Mouse (Mus musculus) CH12.LX (cell line): ENCODE data around the gene Synj2. TPM values are rescaled to one million over a fixed set of nuclear protein-coding genes. Genes with fewer than 3 reads are reported as not detected.

Experiments
- DNase-seq: peaks from one replicate; pipeline ENCODE4 v3.0.0-alpha.2; 2013; ENCODE audit errors: extremely low read depth
- H3K27ac ChIP-seq: 2 replicates; pipeline ENCODE4 v1.5.1; 2012; ENCODE audit warnings: low read depth, mild to moderate bottlenecking, control low read depth, moderate library complexity; ENCODE audit not compliant: insufficient read depth
- H3K27me3 ChIP-seq: replicated peaks from 2 replicates; pipeline ENCODE3; 2012; ENCODE audit warnings: inconsistent platforms
- H3K36me3 ChIP-seq, 2 experiments: replicated peaks in 1 of 2; 2 replicates each; pipeline versions ENCODE3 to v1.6.1; 2012; ENCODE audit warnings: inconsistent platforms in 1 of 2, low read length in 1 of 2, mild to moderate bottlenecking in 1 of 2, mixed read lengths in 1 of 2, moderate library complexity in 1 of 2; ENCODE audit not compliant: control insufficient read depth in 1 of 2, insufficient read depth in 1 of 2
- H3K4me1 ChIP-seq, 2 experiments: 2 replicates each; pipeline ENCODE4 v1.6.1; 2012; ENCODE audit warnings: inconsistent platforms in 1 of 2, moderate library complexity in 1 of 2; ENCODE audit not compliant: insufficient read depth in 2 of 2, control insufficient read depth in 1 of 2
- H3K4me2 ChIP-seq: 2 replicates; pipeline ENCODE4 v1.6.1; 2012; ENCODE audit warnings: low read depth, mild to moderate bottlenecking, control low read depth; ENCODE audit not compliant: poor library complexity, insufficient read depth, severe bottlenecking
- H3K4me3 ChIP-seq, 3 experiments: fragments of 150-350 bp in 1 of 3; sonication (generic) in 1 of 3; replicated peaks in 1 of 3; 2 replicates each; pipeline versions ENCODE3 to v1.5.1; 2011 to 2012; ENCODE audit warnings: low read depth in 2 of 3, low read length in 2 of 3, mild to moderate bottlenecking in 2 of 3, moderate library complexity in 2 of 3, control low read depth in 1 of 3, improper control_type of control experiment in 1 of 3, inconsistent platforms in 1 of 3, mixed read lengths in 1 of 3; ENCODE audit not compliant: poor library complexity in 1 of 3
- H3K79me2 ChIP-seq: replicated peaks from 2 replicates; pipeline ENCODE4 v1.6.1; 2012; ENCODE audit warnings: mild to moderate bottlenecking, moderate library complexity; ENCODE audit not compliant: control insufficient read depth, poor library complexity, insufficient read depth, severe bottlenecking; ENCODE audit errors: extremely low read depth
- H3K9ac ChIP-seq: 2 replicates; pipeline ENCODE4 v1.6.1; 2012; ENCODE audit warnings: low read depth, mild to moderate bottlenecking, control low read depth, moderate library complexity; ENCODE audit not compliant: insufficient read depth
- H3K9me3 ChIP-seq: replicated peaks from 2 replicates; pipeline ENCODE3; 2012; ENCODE audit warnings: low read length, inconsistent platforms, mixed read lengths
- BHLHE40 ChIP-seq: IDR thresholded peaks from 2 replicates; pipeline ENCODE4 v1.6.1; 2011; ENCODE audit warnings: mild to moderate bottlenecking, low read depth, low read length, improper control_type of control experiment
- CHD2 ChIP-seq: IDR thresholded peaks from 2 replicates; pipeline ENCODE4 v1.6.1; 2011; ENCODE audit warnings: low read length, improper control_type of control experiment
- E2F4 ChIP-seq: IDR thresholded peaks from 2 replicates; pipeline ENCODE4 v1.6.1; 2011; ENCODE audit warnings: low read depth, low read length, improper control_type of control experiment; ENCODE audit not compliant: insufficient replicate concordance
- ELF1 ChIP-seq: IDR thresholded peaks from 2 replicates; pipeline ENCODE4 v1.6.1; 2014; ENCODE audit warnings: low read depth, mild to moderate bottlenecking, inconsistent platforms, low read length, improper control_type of control experiment
- EP300 ChIP-seq: IDR thresholded peaks from 2 replicates; pipeline ENCODE4 v1.6.1; 2011; ENCODE audit warnings: low read length, improper control_type of control experiment
- ETS1 ChIP-seq: conservative IDR thresholded peaks from 2 replicates; pipeline ENCODE4 v1.6.1; 2012; ENCODE audit warnings: low read depth, mild to moderate bottlenecking, inconsistent platforms, low read length, improper control_type of control experiment, moderate library complexity
- GABPA ChIP-seq: IDR thresholded peaks from 2 replicates; pipeline ENCODE4 v1.6.1; 2012; ENCODE audit warnings: low read depth, low read length, improper control_type of control experiment, inconsistent platforms; ENCODE audit not compliant: insufficient replicate concordance
- IRF4 ChIP-seq: IDR thresholded peaks from 2 replicates; pipeline ENCODE4 v1.6.1; 2014; ENCODE audit warnings: low read depth, mild to moderate bottlenecking, inconsistent platforms, low read length, improper control_type of control experiment
- JUN ChIP-seq: IDR thresholded peaks from 2 replicates; pipeline ENCODE4 v1.6.1; 2011; ENCODE audit warnings: low read depth, mild to moderate bottlenecking, low read length, improper control_type of control experiment, moderate library complexity; ENCODE audit not compliant: insufficient read depth
- JUND ChIP-seq: conservative IDR thresholded peaks from 2 replicates; pipeline ENCODE4 v1.6.1; 2011; ENCODE audit warnings: low read depth, low read length, improper control_type of control experiment
- KAT2A ChIP-seq: IDR thresholded peaks from 2 replicates; pipeline ENCODE4 v1.6.1; 2012; ENCODE audit warnings: low read length, improper control_type of control experiment, inconsistent platforms; ENCODE audit not compliant: insufficient replicate concordance
- MAFK ChIP-seq: IDR thresholded peaks from 2 replicates; pipeline ENCODE4 v1.6.1; 2011; ENCODE audit warnings: low read length, improper control_type of control experiment; ENCODE audit not compliant: insufficient replicate concordance
- MAX ChIP-seq: IDR thresholded peaks from 2 replicates; pipeline ENCODE4 v1.6.1; 2011; ENCODE audit warnings: low read length, improper control_type of control experiment
- MAZ ChIP-seq: IDR thresholded peaks from 2 replicates; pipeline ENCODE4 v1.6.1; 2012; ENCODE audit warnings: low read depth, mild to moderate bottlenecking, inconsistent platforms, low read length, improper control_type of control experiment, moderate library complexity
- MEF2A ChIP-seq: IDR thresholded peaks from 2 replicates; pipeline ENCODE4 v1.6.1; 2014; ENCODE audit warnings: low read depth, mild to moderate bottlenecking, inconsistent platforms, low read length, improper control_type of control experiment, borderline replicate concordance
- MXI1 ChIP-seq: IDR thresholded peaks from 2 replicates; pipeline ENCODE4 v1.6.1; 2011; ENCODE audit warnings: mild to moderate bottlenecking, low read depth, low read length, improper control_type of control experiment
- MYC ChIP-seq: IDR thresholded peaks from 2 replicates; pipeline ENCODE4 v1.6.1; 2011; ENCODE audit warnings: low read depth, mild to moderate bottlenecking, improper control_type of control experiment, low read length
- PAX5 ChIP-seq: IDR thresholded peaks from 2 replicates; pipeline ENCODE4 v1.6.1; 2012; ENCODE audit warnings: low read length, inconsistent platforms, mixed read lengths
- POLR2A ChIP-seq: IDR thresholded peaks from 2 replicates; pipeline ENCODE4 v1.6.1; 2011; ENCODE audit warnings: low read depth, mild to moderate bottlenecking, improper control_type of control experiment, low read length
- RCOR1 ChIP-seq: conservative IDR thresholded peaks from 2 replicates; pipeline ENCODE4 v1.6.1; 2012; ENCODE audit warnings: low read depth, mild to moderate bottlenecking, inconsistent platforms, low read length, improper control_type of control experiment
- SIN3A ChIP-seq: IDR thresholded peaks from 2 replicates; pipeline ENCODE4 v1.6.1; 2012; ENCODE audit warnings: low read length, improper control_type of control experiment, inconsistent platforms
- SMC3 ChIP-seq: IDR thresholded peaks from 2 replicates; pipeline ENCODE4 v1.6.1; 2011; ENCODE audit warnings: low read depth, low read length, improper control_type of control experiment
- TCF12 ChIP-seq: IDR thresholded peaks from 2 replicates; pipeline ENCODE4 v1.6.1; 2014; ENCODE audit warnings: low read depth, mild to moderate bottlenecking, inconsistent platforms, low read length, improper control_type of control experiment
- UBTF ChIP-seq: IDR thresholded peaks from 2 replicates; pipeline ENCODE4 v1.6.1; 2012; ENCODE audit warnings: low read depth, mild to moderate bottlenecking, inconsistent platforms, low read length, improper control_type of control experiment, moderate library complexity
- USF1 ChIP-seq: IDR thresholded peaks from 2 replicates; pipeline ENCODE4 v1.6.1; 2014; ENCODE audit warnings: low read depth, mild to moderate bottlenecking, inconsistent platforms, low read length, improper control_type of control experiment
- USF2 ChIP-seq: conservative IDR thresholded peaks from 2 replicates; pipeline ENCODE4 v1.6.1; 2011; ENCODE audit warnings: low read depth, low read length, improper control_type of control experiment
- ZKSCAN1 ChIP-seq: IDR thresholded peaks from 2 replicates; pipeline ENCODE4 v1.6.1; 2012; ENCODE audit warnings: low read depth, inconsistent platforms, low read length, improper control_type of control experiment, borderline replicate concordance
- ZNF384 ChIP-seq: IDR thresholded peaks from 2 replicates; pipeline ENCODE4 v1.6.1; 2012; ENCODE audit warnings: low read depth, low read length, improper control_type of control experiment, inconsistent platforms
- dilution Hi-C: fragments of 300-500 bp; cut with MboI; formaldehyde crosslinking; loops from 2 replicates; pipeline ENCODE4 v1.14.3; 2020; ENCODE audit warnings: low sequenced_read_pairs; ENCODE audit not compliant: extremely low pct_unique_long_range_greater_than_20kb, extremely low pct_ligation_motif_present
- in situ Hi-C: fragments of 300-500 bp; cut with MboI; formaldehyde crosslinking; loops from 3 replicates; pipeline ENCODE4 v1.14.3; 2019; ENCODE audit warnings: low sequenced_read_pairs, low pct_ligation_motif_present, low pct_unique_long_range_greater_than_20kb, mixed read lengths
- polyA plus RNA-seq: library from polyadenylated mRNA; unstranded; fragments of >175 nt; gene quantifications from 2 replicates; pipeline ENCODE4 v1.2.1, GENCODE M21; 2012; ENCODE audit warnings: low read depth; ENCODE audit not compliant: insufficient read length
- total RNA-seq, 2 experiments: library from RNA; depleted of rRNA; stranded (reverse); fragments of 300-350 nt in 1 of 2; fragments of >200 nt in 1 of 2; gene quantifications; 2 replicates each; pipeline ENCODE4 v1.2.3; 2012 to 2014

Synj2 gene
- total and polyA plus RNA-seq, 3 experiments = 5.3 to 10.9 (median 6.8) TPM

GRCm38 (mm10) chr17:6009606-6010005 lies 68.5 kb downstream of the Synj2 start:
- Histone ChIP-seq H3K27me3 (no peaks in the 10 kb centered on the region), H3K79me2 (no peaks in the 10 kb centered on the region), H3K27ac (no peak overlapping the region), H3K4me1 (peaks cover 46 to 73% of the 10 kb centered on the region in 2 experiments), H3K4me3 (no peak overlapping the region), H3K9ac (no peak overlapping the region), H3K4me2 (no peak overlapping the region), H3K9me3 (no peaks in the 10 kb centered on the region), H3K36me3 (peaks cover 0 to 39% of the 10 kb centered on the region in 2 experiments)
- TF ChIP-seq CHD2 (no peak), MAZ (no peak), EP300 (no peak), E2F4 (no peak), GABPA (no peak), PAX5 (no peak), TCF12 (no peak), SMC3 (no peak)
- dilution Hi-C loops (no loop called here), in situ Hi-C loops (loop anchor here (5.0 to 25.0 kb wide), 4 partner anchors 32 to 572 kb away; partner anchors contain the start of genes Synj2 and Tmem242)
- no peak for DNase-seq

DNA sequence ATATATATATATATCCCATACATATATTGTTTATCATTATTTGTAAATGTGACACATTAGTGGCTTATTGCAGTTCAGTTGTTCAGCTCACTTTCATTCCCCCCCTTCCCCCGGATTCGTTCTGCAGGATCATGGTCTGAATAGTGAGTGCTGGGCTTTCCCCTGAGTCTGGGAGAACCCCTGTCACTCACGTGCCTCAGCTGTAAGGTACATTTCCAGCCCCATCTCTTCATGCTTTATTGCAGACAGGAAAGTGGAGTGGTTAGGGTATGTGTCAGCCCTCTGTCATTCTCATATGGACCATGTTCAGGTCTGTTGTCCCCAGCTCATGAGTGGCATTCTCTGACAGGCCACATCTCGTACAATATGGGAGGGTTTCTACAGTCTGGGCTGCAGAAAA lies 72.0 kb downstream of the Synj2 start:
- no peaks in the 10 kb centered on the region for H3K9me3 ChIP-seq
- dilution Hi-C loops = no loop called here
- H3K36me3 ChIP-seq = peaks cover 2 to 51% of the 10 kb centered on the region in 2 experiments
- no peak overlapping the region for H3K9ac ChIP-seq
- H3K4me3 ChIP-seq = peak overlapping the region in 1 of 3 experiments; percentile 5
- H3K27ac ChIP-seq = peak overlapping the region; percentile 32; the same call in 1 of the 2 replicates
- in situ Hi-C loops = loop anchor here (5.0 to 25.0 kb wide), 2 partner anchors 36 to 576 kb away; partner anchors contain the start of gene Tmem242
- H3K4me1 ChIP-seq = peaks cover 48 to 71% of the 10 kb centered on the region in 2 experiments
- TF ChIP-seq IRF4 = peak; percentile 82
- 0 out of 2 replicates have a peak, but pooled peaks have one; percentile 20 for TF ChIP-seq USF1
- no peak for TF ChIP-seq POLR2A
- TF ChIP-seq RCOR1 = peak; percentile 94; the same call in 1 of the 2 replicates
- 0 out of 2 replicates have a peak, but pooled peaks have one; percentile 23 for TF ChIP-seq JUND
- TF ChIP-seq BHLHE40 = peak; percentile 100
- peak; percentile 83 for TF ChIP-seq MEF2A
- TF ChIP-seq ZNF384 = peak; percentile 38; the same call in 1 of the 2 replicates
- 0 out of 2 replicates have a peak, but pooled peaks have one; percentile 26 for TF ChIP-seq KAT2A
- TF ChIP-seq EP300 = peak; percentile 84
- peak; percentile 65 for TF ChIP-seq MXI1
- TF ChIP-seq USF2 = no peak
- TF ChIP-seq ZKSCAN1 = no peak
- peak; percentile 84 for TF ChIP-seq MAX
- TF ChIP-seq ELF1 = 0 out of 2 replicates have a peak, but pooled peaks have one; percentile 36
- peak; percentile 50; the same call in 1 of the 2 replicates for TF ChIP-seq CHD2
- peak; percentile 72 for TF ChIP-seq MYC
- TF ChIP-seq UBTF = no peak
- TF ChIP-seq ETS1 = peak; percentile 99
- TF ChIP-seq TCF12 = peak; percentile 85
- TF ChIP-seq SMC3 = no peak
- no peak for TF ChIP-seq JUN
- peak; percentile 82 for TF ChIP-seq SIN3A
- peak; percentile 87; the same call in 1 of the 2 replicates for TF ChIP-seq MAZ
- peak; percentile 53; the same call in 1 of the 2 replicates for TF ChIP-seq MAFK
- peak; percentile 88 for DNase-seq
- H3K4me2 ChIP-seq = no peak overlapping the region
- H3K27me3 ChIP-seq = no peaks in the 10 kb centered on the region
- no peaks in the 10 kb centered on the region for H3K79me2 ChIP-seq
